Mouse (Mus musculus): Measurements from ENCODE around the gene Hist2h2aa1.

GRCm38 (mm10) chr3:96262979-96263550 lies 17.8 kb downstream of the Hist2h2aa1 start, which contains the start of gene Hist2h4:
- TF ChIP-seq POLR2AphosphoS2 (IDR thresholded peaks at IDR 0.05; ENCODE audit: insufficient read length, low read depth) (peak; percentile 100), TCF12 (IDR thresholded peaks at IDR 0.05; ENCODE audit: insufficient read depth, poor library complexity, severe bottlenecking) (no peak), MYOD1 (IDR thresholded peaks at IDR 0.05; ENCODE audit: control insufficient read depth in 1 of 3, insufficient read length in 2 of 3, low read depth in 2 of 3) (peak in 2 of 3 experiments; percentile 32 to 38), CEBPB (IDR thresholded peaks at IDR 0.05; ENCODE audit: insufficient read depth, poor library complexity, severe bottlenecking) (peak; percentile 96), USF1 (IDR thresholded peaks at IDR 0.05; ENCODE audit: low read depth) (no peak)

Measured in myocyte (in vitro differentiated cells).